Mouse (Mus musculus): ENCODE data around the gene Tmem140. TPM values are rescaled to one million over a fixed set of nuclear protein-coding genes. Genes with fewer than 3 reads are reported as not detected.

Tmem140 gene
- polyA plus RNA-seq, 1 experiment from 2014 or later, result 1.4 TPM

DNA sequence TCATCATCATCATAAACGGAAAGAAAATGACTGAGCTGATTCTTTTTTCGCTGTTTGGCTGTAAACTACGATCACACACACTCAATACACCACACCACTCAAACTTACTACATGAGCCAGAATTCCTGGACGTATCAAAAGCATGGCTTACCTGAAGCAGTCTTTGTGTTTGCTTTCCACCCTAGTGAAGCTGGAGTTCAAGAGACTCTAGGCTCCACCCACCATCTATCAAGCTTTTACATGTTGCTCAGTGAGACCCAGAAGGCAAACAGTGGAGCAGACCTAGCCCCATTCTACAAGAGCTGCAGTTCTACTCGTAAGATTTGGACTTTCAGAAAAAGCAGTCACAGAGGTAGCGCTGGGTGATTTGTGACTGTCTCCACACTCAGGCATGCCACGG is 39.6 kb downstream of the Tmem140 start:
- ATAC-seq, result no peak
- no peak overlapping the region for H3K4me3 ChIP-seq
- H3K27me3 ChIP-seq, result no peaks in the 10 kb centered on the region
- H3K9ac ChIP-seq, result no peak overlapping the region
- peaks cover 85% of the 10 kb centered on the region for H3K36me3 ChIP-seq (ENCODE audit: poor library complexity, severe bottlenecking)
- no peak overlapping the region for H3K4me2 ChIP-seq
- no peak overlapping the region for H3K27ac ChIP-seq
- WGBS, result 95% methylated on average over 7 of the region's 7 CpGs
- no peaks in the 10 kb centered on the region for H3K4me1 ChIP-seq
- H3K9me3 ChIP-seq (replicated peaks), result no peaks in the 10 kb centered on the region

DNA sequence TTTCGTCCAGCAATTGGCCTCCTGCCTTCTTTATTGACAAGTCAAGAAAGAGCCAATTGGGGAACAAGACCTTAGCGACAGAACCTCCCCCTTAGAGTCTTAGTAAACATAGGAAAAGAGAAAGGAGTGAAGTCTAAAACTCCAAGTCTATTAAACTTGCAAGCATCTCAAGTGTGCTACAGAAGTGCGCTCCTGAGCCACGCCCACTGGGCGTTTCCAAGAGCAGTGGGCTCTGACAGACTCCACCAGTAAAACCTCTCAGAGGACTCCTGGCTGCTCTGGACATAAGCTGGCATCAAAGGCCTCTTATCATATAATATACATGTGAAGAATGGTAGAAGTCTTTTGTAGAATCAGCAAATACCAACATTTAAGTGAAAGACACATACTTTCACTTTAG is 40.5 kb downstream of the Tmem140 start:
- Histone ChIP-seq H3K27me3 (no peaks in the 10 kb centered on the region), H3K4me2 (no peak overlapping the region), H3K36me3 (ENCODE audit: poor library complexity, severe bottlenecking) (peaks cover 84% of the 10 kb centered on the region), H3K9ac (no peak overlapping the region), H3K4me1 (no peaks in the 10 kb centered on the region), H3K9me3 (replicated peaks) (no peaks in the 10 kb centered on the region), H3K4me3 (no peak overlapping the region), H3K27ac (no peak overlapping the region)
- no peak for ATAC-seq
- 88% methylated on average over 5 of the region's 5 CpGs for WGBS

GRCm38 (mm10) chr6:34903851-34904250 is 40.9 kb downstream of the Tmem140 start:
- Histone ChIP-seq H3K9ac (no peak overlapping the region), H3K4me3 (no peak overlapping the region), H3K9me3 (replicated peaks) (no peaks in the 10 kb centered on the region), H3K4me1 (no peaks in the 10 kb centered on the region), H3K36me3 (ENCODE audit: poor library complexity, severe bottlenecking) (peaks cover 83% of the 10 kb centered on the region), H3K27ac (no peak overlapping the region), H3K4me2 (no peak overlapping the region), H3K27me3 (no peaks in the 10 kb centered on the region)
- no peak for ATAC-seq
- 90% methylated on average over 10 of the region's 10 CpGs for WGBS

DNA sequence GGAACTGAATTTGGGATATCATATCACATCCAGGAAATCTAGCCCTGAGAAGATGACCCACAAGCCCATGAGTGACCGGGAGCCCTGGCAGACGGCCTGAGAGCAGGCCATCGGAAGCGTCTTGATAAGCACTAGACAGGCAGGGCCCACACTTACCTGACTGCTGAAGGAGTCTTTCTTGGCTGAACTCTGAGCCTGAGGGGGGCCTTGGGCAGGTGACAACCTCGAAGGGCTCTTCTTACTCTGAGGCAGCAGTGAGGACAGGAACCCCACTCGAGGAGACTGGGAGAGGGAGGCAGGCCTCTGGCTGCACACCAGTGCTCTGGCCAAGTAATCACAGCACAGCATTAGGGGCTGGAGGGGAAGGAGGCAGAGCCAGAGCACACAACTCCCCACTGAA is 41.4 kb downstream of the Tmem140 start:
- no peak for ATAC-seq
- Histone ChIP-seq H3K4me3 (no peak overlapping the region), H3K27ac (no peak overlapping the region), H3K27me3 (no peaks in the 10 kb centered on the region), H3K36me3 (ENCODE audit: poor library complexity, severe bottlenecking) (peaks cover 78% of the 10 kb centered on the region), H3K4me1 (no peaks in the 10 kb centered on the region), H3K9me3 (replicated peaks) (no peaks in the 10 kb centered on the region), H3K4me2 (no peak overlapping the region), H3K9ac (no peak overlapping the region)
- WGBS, result 96% methylated on average over 6 of the region's 6 CpGs

DNA sequence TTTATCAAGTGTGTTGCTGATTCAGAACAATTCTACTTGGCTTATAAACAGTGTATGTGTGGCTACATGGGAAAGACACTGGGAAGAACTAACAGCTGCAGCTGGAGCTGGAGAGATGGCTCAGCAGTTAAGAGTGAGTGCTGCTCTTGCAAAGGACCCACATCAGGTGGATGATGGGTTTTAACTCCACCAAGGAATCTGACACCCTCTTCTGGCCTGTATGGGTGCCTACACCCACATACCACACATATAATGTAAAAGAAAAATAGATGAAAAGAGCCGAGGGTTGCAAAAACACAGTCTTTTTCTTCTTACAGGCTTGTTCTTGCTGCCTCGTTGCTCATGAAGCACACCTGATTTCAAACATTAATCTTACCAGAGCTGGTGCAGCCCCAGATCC is 43.2 kb downstream of the Tmem140 start:
- H3K36me3 ChIP-seq (ENCODE audit: poor library complexity, severe bottlenecking), result peaks cover 61% of the 10 kb centered on the region
- H3K27me3 ChIP-seq, result no peaks in the 10 kb centered on the region
- no peak for ATAC-seq
- 78% methylated on average over 2 of the region's 2 CpGs for WGBS
- H3K9me3 ChIP-seq (replicated peaks), result no peaks in the 10 kb centered on the region
- no peak overlapping the region for H3K9ac ChIP-seq
- H3K4me1 ChIP-seq, result peaks cover 8% of the 10 kb centered on the region
- H3K4me2 ChIP-seq, result no peak overlapping the region
- H3K27ac ChIP-seq, result no peak overlapping the region
- no peak overlapping the region for H3K4me3 ChIP-seq

DNA sequence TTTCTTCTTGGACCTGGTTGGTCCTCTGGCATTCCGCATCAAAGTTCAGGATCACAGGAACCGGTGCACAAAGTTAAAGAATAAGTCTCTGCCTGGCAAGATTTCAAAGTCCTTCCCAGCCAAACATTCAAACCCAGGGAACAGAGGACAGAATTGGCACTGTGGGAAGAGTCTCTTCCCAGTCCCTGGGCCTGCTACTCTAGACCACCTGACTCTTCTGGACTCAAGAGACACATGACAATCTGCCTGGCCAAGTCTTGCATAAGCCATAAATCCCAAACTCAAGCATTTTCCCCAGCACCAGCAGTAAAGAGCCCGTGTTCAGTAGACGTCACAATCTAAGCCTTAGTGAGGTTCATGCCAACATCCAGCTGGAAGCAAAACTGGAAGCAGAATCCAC is 43.7 kb downstream of the Tmem140 start:
- Histone ChIP-seq H3K27me3 (no peaks in the 10 kb centered on the region), H3K4me1 (peaks cover 8% of the 10 kb centered on the region), H3K4me3 (no peak overlapping the region), H3K36me3 (ENCODE audit: poor library complexity, severe bottlenecking) (peaks cover 57% of the 10 kb centered on the region), H3K27ac (no peak overlapping the region), H3K9ac (no peak overlapping the region), H3K9me3 (replicated peaks) (no peaks in the 10 kb centered on the region), H3K4me2 (no peak overlapping the region)
- 93% methylated on average over 4 of the region's 4 CpGs for WGBS
- ATAC-seq, result no peak

- Histone ChIP-seq H3K36me3 (ENCODE audit: poor library complexity, severe bottlenecking) (peaks cover 52% of the 10 kb centered on the region), H3K4me2 (no peak overlapping the region), H3K4me1 (peaks cover 8% of the 10 kb centered on the region), H3K27ac (no peak overlapping the region), H3K9me3 (replicated peaks) (no peaks in the 10 kb centered on the region), H3K27me3 (no peaks in the 10 kb centered on the region), H3K4me3 (no peak overlapping the region), H3K9ac (no peak overlapping the region)
- 88% methylated on average over 2 of the region's 2 CpGs for WGBS
- ATAC-seq, result no peak
Observed at GRCm38 (mm10) chr6:34907121-34907614, 44.2 kb downstream of the Tmem140 start.

DNA sequence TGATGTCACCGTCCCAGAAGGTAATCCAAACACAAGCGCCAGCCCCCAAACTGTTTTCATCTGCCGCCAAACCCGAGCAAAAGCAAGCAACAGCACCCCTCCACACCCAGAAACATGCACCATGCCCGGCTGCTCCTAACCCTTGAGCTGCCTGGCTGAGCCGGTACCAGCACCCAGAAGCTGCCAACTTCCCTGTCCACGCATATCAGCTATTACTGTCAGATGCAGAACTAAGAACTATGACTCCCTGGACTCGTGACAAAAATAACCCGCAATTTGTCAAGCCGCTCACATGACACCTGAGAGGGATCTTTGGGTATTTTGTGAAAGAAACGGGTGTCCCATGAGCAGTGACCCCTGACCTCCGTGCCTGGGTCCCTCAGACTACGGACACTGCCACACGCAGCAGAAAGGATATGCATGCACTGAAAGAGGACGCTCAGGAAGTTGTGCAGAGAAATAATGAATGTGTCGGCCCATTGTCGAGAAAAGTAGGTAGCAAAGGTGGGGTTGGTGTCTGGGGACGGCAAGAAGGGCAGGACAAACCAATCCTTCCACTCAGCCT is 44.8 kb downstream of the Tmem140 start:
- Histone ChIP-seq H3K36me3 (ENCODE audit: poor library complexity, severe bottlenecking) (peaks cover 46% of the 10 kb centered on the region), H3K27me3 (no peaks in the 10 kb centered on the region), H3K4me3 (no peak overlapping the region), H3K4me2 (no peak overlapping the region), H3K9me3 (replicated peaks) (no peaks in the 10 kb centered on the region), H3K4me1 (peaks cover 8% of the 10 kb centered on the region), H3K9ac (no peak overlapping the region), H3K27ac (no peak overlapping the region)
- 90% methylated on average over 18 of the region's 18 CpGs for WGBS
- no peak for ATAC-seq

GRCm38 (mm10) chr6:34909631-34910345 is 46.8 kb downstream of the Tmem140 start:
- H3K9ac ChIP-seq, result peak overlapping the region; percentile 78
- ATAC-seq, result no peak
- H3K4me1 ChIP-seq, result peaks cover 8% of the 10 kb centered on the region
- peak overlapping the region; percentile 77 for H3K4me3 ChIP-seq
- no peak overlapping the region for H3K27ac ChIP-seq
- no peaks in the 10 kb centered on the region for H3K9me3 ChIP-seq (replicated peaks)
- H3K36me3 ChIP-seq (ENCODE audit: poor library complexity, severe bottlenecking), result peaks cover 32% of the 10 kb centered on the region
- peak overlapping the region; percentile 69 for H3K4me2 ChIP-seq
- H3K27me3 ChIP-seq, result no peaks in the 10 kb centered on the region
- WGBS, result 51% methylated on average over 8 of the region's 8 CpGs

DNA sequence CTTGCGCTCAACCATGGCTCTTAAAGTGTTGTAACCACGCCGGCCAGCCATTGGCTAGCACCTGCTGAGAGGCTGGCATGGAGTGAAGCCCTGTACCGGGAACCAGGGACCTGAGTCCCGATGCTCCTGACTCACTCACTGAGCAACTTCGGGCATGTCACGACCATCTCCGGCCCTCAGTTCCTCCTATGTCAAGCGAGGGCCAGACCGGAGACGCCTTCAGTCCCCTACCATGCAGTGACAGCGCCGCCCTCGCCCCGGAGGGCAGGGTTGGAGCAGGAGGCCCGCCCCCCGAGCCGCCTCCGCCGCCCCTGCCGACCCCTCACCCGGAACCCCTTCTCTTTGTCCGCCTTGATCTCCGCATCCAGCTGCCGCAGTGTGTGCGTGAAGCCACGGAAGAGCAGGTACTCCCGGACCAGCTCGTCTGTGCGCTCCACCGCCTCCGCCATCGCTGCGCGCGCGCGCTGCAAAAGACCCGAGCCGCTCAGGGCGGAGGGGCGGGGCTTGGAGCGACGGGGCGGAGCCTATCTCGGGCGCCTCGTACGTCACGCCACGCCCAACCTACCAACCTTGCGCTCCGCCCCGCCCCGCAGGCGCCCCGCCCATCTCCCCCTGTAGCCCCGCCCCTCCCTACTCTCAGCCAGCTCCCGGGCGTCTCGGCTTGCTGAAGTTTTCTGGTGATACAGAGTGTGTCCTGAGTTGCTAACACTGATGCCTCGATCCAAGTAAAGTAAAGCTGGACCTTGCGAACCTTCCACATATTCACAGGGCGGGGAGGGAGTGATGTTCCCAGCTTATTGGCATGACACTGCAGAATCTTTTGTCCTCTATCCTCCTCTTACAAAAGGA is 47.6 kb downstream of the Tmem140 start, which contains the start of gene Wdr91:
Wdr91 (minus strand) TSS at position 506 of the 849 bp plus-strand sequence.
- peak within 1 kb of the TSS; percentile 69 for H3K4me2 ChIP-seq
- H3K4me1 ChIP-seq, result peaks cover 8% of the 10 kb centered on the region
- no peaks in the 10 kb centered on the region for H3K27me3 ChIP-seq
- peak within 1 kb of the TSS; percentile 77 for H3K4me3 ChIP-seq
- H3K9ac ChIP-seq, result peak within 1 kb of the TSS; percentile 78
- ATAC-seq, result peak; percentile 94
- peak within 1 kb of the TSS; percentile 73 for H3K27ac ChIP-seq
- peaks cover 26% of the 10 kb centered on the region for H3K36me3 ChIP-seq (ENCODE audit: poor library complexity, severe bottlenecking)
- WGBS, result 0% methylated on average over 61 of the region's 64 CpGs
- H3K9me3 ChIP-seq (replicated peaks), result no peaks in the 10 kb centered on the region

DNA sequence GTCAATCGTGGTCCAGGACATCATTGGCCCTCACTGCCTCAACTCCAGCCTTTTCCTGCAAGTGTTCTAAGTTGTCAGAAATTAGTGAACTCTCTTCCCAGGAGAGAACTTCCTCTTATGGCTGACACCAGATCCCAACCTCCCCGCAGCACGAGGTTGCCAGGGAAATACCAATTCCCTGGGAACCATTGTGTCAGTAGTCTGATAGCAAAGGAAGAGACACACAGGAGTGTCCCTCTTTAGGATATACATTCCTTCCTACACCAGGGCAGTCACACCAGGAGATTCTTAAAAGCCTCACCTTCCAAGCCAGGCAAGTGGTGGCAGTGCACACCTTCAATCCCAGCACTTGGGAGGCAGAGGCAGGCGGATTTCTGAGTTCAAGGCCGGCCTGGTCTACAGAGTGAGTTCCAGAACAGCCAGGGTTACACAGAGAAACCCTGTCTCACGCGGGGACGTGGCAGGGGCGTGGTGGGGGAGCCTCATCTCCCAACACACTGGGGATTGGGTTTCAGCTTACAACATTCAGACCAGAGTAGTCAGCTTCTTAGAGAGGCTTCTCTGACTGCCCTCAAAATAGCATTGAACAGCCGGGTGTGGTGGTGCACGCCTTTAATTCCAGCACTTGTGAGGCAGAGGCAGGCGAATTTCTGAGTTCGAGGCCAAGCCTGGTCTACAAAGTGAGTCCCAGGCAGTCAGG is 50.5 kb downstream of the Tmem140 start:
- ATAC-seq, result no peak
- Histone ChIP-seq H3K27ac (no peak overlapping the region), H3K4me1 (peaks cover 8% of the 10 kb centered on the region), H3K4me2 (no peak overlapping the region), H3K4me3 (no peak overlapping the region), H3K27me3 (no peaks in the 10 kb centered on the region), H3K36me3 (ENCODE audit: poor library complexity, severe bottlenecking) (no peaks in the 10 kb centered on the region), H3K9me3 (replicated peaks) (no peaks in the 10 kb centered on the region), H3K9ac (no peak overlapping the region)
- 87% methylated on average over 13 of the region's 13 CpGs for WGBS
